Mouse (Mus musculus) bone marrow, adult 2 months (tissue): ENCODE measurements at regions not wholly inside any gene's neighbourhood (a gene's known extent, or its start where the extent isn't known, plus 50 kb on each side); places are given as distances from the start of the nearest gene placed in this dataset.

ENCODE experiments used
- CTCF ChIP-seq: fragments of 200-500 bp; IDR thresholded peaks from 2 replicates; pipeline ENCODE4 v1.5.1; 2011; ENCODE audit warnings: low read length, control low read depth; ENCODE audit not compliant: control insufficient read depth, insufficient read depth
- POLR2A ChIP-seq: fragments of 200-500 bp; IDR thresholded peaks from 2 replicates; pipeline ENCODE4 v1.6.1; 2011; ENCODE audit warnings: low read depth, mild to moderate bottlenecking, control low read depth, low read length, borderline replicate concordance; ENCODE audit not compliant: control insufficient read depth

DNA sequence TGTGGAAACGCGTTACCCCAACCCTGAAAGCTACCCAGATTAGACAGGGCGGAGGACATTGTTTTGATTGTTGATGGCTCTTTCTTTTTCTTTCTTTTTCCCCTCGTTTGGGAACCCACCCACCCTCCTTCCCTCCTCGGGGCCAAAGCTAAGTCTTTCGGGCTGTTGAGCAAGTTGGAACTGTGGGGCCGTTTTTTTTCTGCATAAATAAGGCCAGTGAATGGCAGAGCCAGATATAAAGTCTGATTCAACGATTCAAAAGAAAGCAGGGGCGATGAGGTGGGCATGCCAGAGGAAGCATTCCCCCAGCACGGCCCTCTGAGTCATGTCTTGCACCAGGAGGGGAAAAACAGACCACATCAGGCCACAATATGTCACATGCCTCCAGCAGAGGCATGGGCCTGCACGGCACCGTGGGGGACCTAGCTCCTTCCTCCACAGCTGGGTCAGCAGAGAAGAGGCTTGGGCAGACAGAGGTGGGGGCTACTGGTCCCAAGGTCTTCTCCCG, 80.2 kb upstream of the Zmiz1 start:
- TF ChIP-seq CTCF (no peak), POLR2A (no peak)
